Mouse (Mus musculus) MEL (cell line): Measurements from ENCODE around the gene Rufy3. TPM values are rescaled to one million over a fixed set of nuclear protein-coding genes. Genes with fewer than 3 reads are reported as not detected.
A peak's percentile ranks its signal among the peaks of the same experiment; 100 is the strongest.

Experiments used
- DNase-seq: peaks from one replicate; pipeline ENCODE4 v3.0.0; 2011; ENCODE audit warnings: low read depth, low spot score
- H3K27ac ChIP-seq: 2 replicates; pipeline ENCODE4 v1.5.1; 2012; ENCODE audit warnings: low read depth, mild to moderate bottlenecking, control low read depth, low read length, moderate library complexity; ENCODE audit not compliant: control insufficient read depth
- H3K27me3 ChIP-seq, 2 experiments: fragments of 150-350 bp in 1 of 2; sonication (generic) in 1 of 2; 2 replicates each; pipeline ENCODE4 v1.6.1; 2012; ENCODE audit warnings: low read length in 2 of 2, mild to moderate bottlenecking in 2 of 2, improper control_type of control experiment in 1 of 2, moderate library complexity in 1 of 2; ENCODE audit not compliant: insufficient read depth in 2 of 2, control insufficient read depth in 1 of 2
- H3K36me3 ChIP-seq, 2 experiments: 2 replicates each; pipeline ENCODE4 v1.6.1; 2012 to 2014; ENCODE audit warnings: low read length in 2 of 2, improper control_type of control experiment in 1 of 2, inconsistent platforms in 1 of 2, mild to moderate bottlenecking in 1 of 2; ENCODE audit not compliant: insufficient read depth in 2 of 2, control insufficient read depth in 1 of 2
- H3K4me1 ChIP-seq, 2 experiments: fragments of 150-350 bp in 1 of 2; sonication (generic) in 1 of 2; 2 replicates each; pipeline ENCODE4 v1.6.1; 2012; ENCODE audit warnings: low read length in 2 of 2, improper control_type of control experiment in 1 of 2, mild to moderate bottlenecking in 1 of 2; ENCODE audit not compliant: insufficient read depth in 2 of 2, control insufficient read depth in 1 of 2
- H3K4me3 ChIP-seq, 2 experiments: fragments of 150-350 bp in 1 of 2; sonication (generic) in 1 of 2; 2 replicates each; pipeline ENCODE4 v1.5.1; 2012; ENCODE audit warnings: low read depth in 2 of 2, low read length in 2 of 2, mild to moderate bottlenecking in 2 of 2, moderate library complexity in 2 of 2, control low read depth in 1 of 2, improper control_type of control experiment in 1 of 2; ENCODE audit not compliant: control insufficient read depth in 1 of 2, insufficient read depth in 1 of 2
- H3K79me2 ChIP-seq: 2 replicates; pipeline ENCODE4 v1.6.1; 2012; ENCODE audit warnings: mild to moderate bottlenecking, low read length, moderate library complexity; ENCODE audit not compliant: control insufficient read depth, poor library complexity, insufficient read depth
- H3K9ac ChIP-seq: 2 replicates; pipeline ENCODE4 v1.6.1; 2012; ENCODE audit warnings: low read depth, mild to moderate bottlenecking, control low read depth, low read length, moderate library complexity; ENCODE audit not compliant: control insufficient read depth, poor library complexity, severe bottlenecking
- H3K9me3 ChIP-seq: fragments of 150-350 bp; sonication (generic); replicated peaks from 2 replicates; pipeline ENCODE4 v1.6.1; 2012; ENCODE audit warnings: mild to moderate bottlenecking, low read length, improper control_type of control experiment, moderate library complexity; ENCODE audit not compliant: insufficient read depth
- BHLHE40 ChIP-seq: IDR thresholded peaks from 2 replicates; pipeline ENCODE4 v1.6.1; 2012; ENCODE audit warnings: low read depth, mild to moderate bottlenecking, inconsistent platforms, low read length, improper control_type of control experiment, borderline replicate concordance
- CHD1 ChIP-seq: IDR thresholded peaks from 2 replicates; pipeline ENCODE4 v1.6.1; 2012; ENCODE audit warnings: low read depth, mild to moderate bottlenecking, inconsistent platforms, low read length, improper control_type of control experiment
- CHD2 ChIP-seq: IDR thresholded peaks from 2 replicates; pipeline ENCODE4 v1.6.1; 2011; ENCODE audit warnings: low read length, improper control_type of control experiment
- CTCF ChIP-seq, 3 experiments: IDR thresholded peaks in 2 of 3; conservative IDR thresholded peaks in 1 of 3; 2 replicates each; pipeline ENCODE4 v1.5.1; 2011 to 2012; ENCODE audit warnings: low read length in 3 of 3, low read depth in 2 of 3, mild to moderate bottlenecking in 2 of 3, improper control_type of control experiment in 1 of 3, inconsistent platforms in 1 of 3, mixed read lengths in 1 of 3, moderate library complexity in 1 of 3; ENCODE audit not compliant: control insufficient read depth in 1 of 3, insufficient read depth in 1 of 3, poor library complexity in 1 of 3, severe bottlenecking in 1 of 3
- E2F4 ChIP-seq: IDR thresholded peaks from 2 replicates; pipeline ENCODE4 v1.6.1; 2011; ENCODE audit warnings: low read depth, low read length, improper control_type of control experiment, borderline replicate concordance
- ELF1 ChIP-seq: IDR thresholded peaks from 2 replicates; pipeline ENCODE4 v1.6.1; 2014; ENCODE audit warnings: low read depth, mild to moderate bottlenecking, inconsistent platforms, low read length, improper control_type of control experiment, moderate library complexity
- EP300 ChIP-seq, 2 experiments: IDR thresholded peaks; 2 replicates each; pipeline ENCODE4 v1.6.1; 2011; ENCODE audit warnings: improper control_type of control experiment in 2 of 2, low read length in 2 of 2, low read depth in 1 of 2, mild to moderate bottlenecking in 1 of 2
- ETS1 ChIP-seq: IDR thresholded peaks from 2 replicates; pipeline ENCODE4 v1.6.1; 2012; ENCODE audit warnings: low read depth, mild to moderate bottlenecking, inconsistent platforms, low read length, improper control_type of control experiment, moderate library complexity
- GATA1 ChIP-seq: IDR thresholded peaks from 2 replicates; pipeline ENCODE4 v1.6.1; 2011; ENCODE audit warnings: low read depth, low read length, improper control_type of control experiment
- HCFC1 ChIP-seq: IDR thresholded peaks from 2 replicates; pipeline ENCODE4 v1.6.1; 2012; ENCODE audit warnings: low read depth, mild to moderate bottlenecking, inconsistent platforms, low read length, improper control_type of control experiment, moderate library complexity
- JUND ChIP-seq: IDR thresholded peaks from 2 replicates; pipeline ENCODE4 v1.6.1; 2011; ENCODE audit warnings: low read depth, mild to moderate bottlenecking, improper control_type of control experiment, low read length
- KAT2A ChIP-seq: conservative IDR thresholded peaks from 2 replicates; pipeline ENCODE4 v1.6.1; 2012; ENCODE audit warnings: low read depth, low read length, improper control_type of control experiment, inconsistent platforms
- MAFK ChIP-seq: IDR thresholded peaks from 2 replicates; pipeline ENCODE4 v1.6.1; 2011; ENCODE audit warnings: low read depth, mild to moderate bottlenecking, low read length, improper control_type of control experiment, borderline replicate concordance
- MAZ ChIP-seq: IDR thresholded peaks from 2 replicates; pipeline ENCODE4 v1.6.1; 2012; ENCODE audit warnings: low read depth, mild to moderate bottlenecking, inconsistent platforms, low read length, improper control_type of control experiment
- MYB ChIP-seq: IDR thresholded peaks from 2 replicates; pipeline ENCODE4 v1.6.1; 2011; ENCODE audit warnings: mild to moderate bottlenecking, low read depth, low read length, improper control_type of control experiment
- MYC ChIP-seq: IDR thresholded peaks from 2 replicates; pipeline ENCODE4 v1.6.1; 2011; ENCODE audit warnings: low read depth, mild to moderate bottlenecking, low read length, improper control_type of control experiment, moderate library complexity
- NELFE ChIP-seq: IDR thresholded peaks from 2 replicates; pipeline ENCODE4 v1.6.1; 2011; ENCODE audit warnings: low read depth, low read length, improper control_type of control experiment
- NRF1 ChIP-seq: IDR thresholded peaks from 2 replicates; pipeline ENCODE4 v1.6.1; 2014; ENCODE audit warnings: low read depth, mild to moderate bottlenecking, inconsistent platforms, low read length, improper control_type of control experiment, moderate library complexity; ENCODE audit not compliant: poor library complexity, insufficient read depth, severe bottlenecking
- POLR2A ChIP-seq, 2 experiments: IDR thresholded peaks; 2 replicates each; pipeline ENCODE4 v1.6.1; 2011 to 2012; ENCODE audit warnings: low read length in 2 of 2, mild to moderate bottlenecking in 2 of 2, control low read depth in 1 of 2, improper control_type of control experiment in 1 of 2, low read depth in 1 of 2, moderate library complexity in 1 of 2; ENCODE audit not compliant: control insufficient read depth in 1 of 2, insufficient read depth in 1 of 2, poor library complexity in 1 of 2
- POLR2AphosphoS2 ChIP-seq: IDR thresholded peaks from 2 replicates; pipeline ENCODE4 v1.6.1; 2011; ENCODE audit warnings: low read length, improper control_type of control experiment
- RAD21 ChIP-seq: IDR thresholded peaks from 2 replicates; pipeline ENCODE4 v1.6.1; 2011; ENCODE audit warnings: mild to moderate bottlenecking, low read depth, low read length, improper control_type of control experiment
- RCOR1 ChIP-seq: IDR thresholded peaks from 2 replicates; pipeline ENCODE4 v1.6.1; 2012; ENCODE audit warnings: low read depth, mild to moderate bottlenecking, inconsistent platforms, low read length, improper control_type of control experiment
- SIN3A ChIP-seq: IDR thresholded peaks from 2 replicates; pipeline ENCODE4 v1.6.1; 2012; ENCODE audit warnings: low read length, improper control_type of control experiment, inconsistent platforms
- SMC3 ChIP-seq: IDR thresholded peaks from 2 replicates; pipeline ENCODE4 v1.6.1; 2011; ENCODE audit warnings: low read depth, low read length, improper control_type of control experiment
- TAL1 ChIP-seq: IDR thresholded peaks from 2 replicates; pipeline ENCODE4 v1.6.1; 2012; ENCODE audit warnings: mild to moderate bottlenecking, inconsistent platforms, low read length, moderate library complexity, mixed read lengths
- TBP ChIP-seq: IDR thresholded peaks from 2 replicates; pipeline ENCODE4 v1.8.0; 2011; ENCODE audit warnings: low read depth, low read length, improper control_type of control experiment
- UBTF ChIP-seq: IDR thresholded peaks from 2 replicates; pipeline ENCODE4 v1.6.1; 2012; ENCODE audit warnings: low read depth, mild to moderate bottlenecking, inconsistent platforms, low read length, improper control_type of control experiment, moderate library complexity, borderline replicate concordance; ENCODE audit not compliant: insufficient read depth
- USF1 ChIP-seq: IDR thresholded peaks from 2 replicates; pipeline ENCODE4 v1.6.1; 2014; ENCODE audit warnings: low read depth, mild to moderate bottlenecking, inconsistent platforms, low read length, improper control_type of control experiment, moderate library complexity
- USF2 ChIP-seq, 2 experiments: IDR thresholded peaks; 2 replicates each; pipeline ENCODE4 v1.6.1; 2011 to 2012; ENCODE audit warnings: improper control_type of control experiment in 2 of 2, low read length in 2 of 2, borderline replicate concordance in 1 of 2, inconsistent platforms in 1 of 2, low read depth in 1 of 2, mild to moderate bottlenecking in 1 of 2; ENCODE audit not compliant: insufficient read depth in 1 of 2
- ZC3H11A ChIP-seq: IDR thresholded peaks from 2 replicates; pipeline ENCODE4 v1.6.1; 2012; ENCODE audit warnings: low read depth, mild to moderate bottlenecking, inconsistent platforms, low read length, improper control_type of control experiment
- ZKSCAN1 ChIP-seq: IDR thresholded peaks from 2 replicates; pipeline ENCODE4 v1.6.1; 2012; ENCODE audit warnings: low read depth, mild to moderate bottlenecking, inconsistent platforms, low read length, improper control_type of control experiment, moderate library complexity
- ZMIZ1 ChIP-seq: IDR thresholded peaks from 2 replicates; pipeline ENCODE4 v1.6.1; 2012; ENCODE audit warnings: low read depth, mild to moderate bottlenecking, inconsistent platforms, low read length, improper control_type of control experiment, moderate library complexity
- ZNF384 ChIP-seq: IDR thresholded peaks from 2 replicates; pipeline ENCODE4 v1.6.1; 2012; ENCODE audit warnings: low read depth, mild to moderate bottlenecking, inconsistent platforms, low read length, improper control_type of control experiment
- polyA plus RNA-seq, 2 experiments: library from polyadenylated mRNA; stranded (reverse) in 1 of 2; unstranded in 1 of 2; fragments of >175 nt in 1 of 2; fragments of >200 nt in 1 of 2; gene quantifications; 2 replicates each; pipeline versions ENCODE4 v1.2.1 to v1.2.4; 2012; ENCODE audit warnings: low replicate concordance in 2 of 2, low read depth in 1 of 2; ENCODE audit not compliant: insufficient read length in 2 of 2, insufficient read depth in 1 of 2, missing spikeins in 1 of 2
- total RNA-seq: library from RNA; depleted of rRNA; stranded (reverse); fragments of 300-350 nt; gene quantifications from 2 replicates; pipeline ENCODE4 v1.2.3, GENCODE M21; 2012

The Rufy3 gene
- total and polyA plus RNA-seq, 3 experiments, result 3.2 to 5.7 TPM; not detected in 1

- H3K9me3 ChIP-seq, result no peaks in the 10 kb centered on the region
- no peaks in the 10 kb centered on the region for H3K4me1 ChIP-seq
- no peak for DNase-seq
- no peaks in the 10 kb centered on the region for H3K79me2 ChIP-seq
- no peak overlapping the region for H3K27ac ChIP-seq
- H3K9ac ChIP-seq, result no peak overlapping the region
- no peak overlapping the region for H3K4me3 ChIP-seq
- H3K27me3 ChIP-seq, result no peaks in the 10 kb centered on the region
- H3K36me3 ChIP-seq, result no peaks in the 10 kb centered on the region
- TF ChIP-seq POLR2A (IDR thresholded peaks at IDR 0.05; ENCODE audit: control insufficient read depth in 1 of 2, insufficient read depth in 1 of 2, low read depth in 1 of 2, low read length in 2 of 2, poor library complexity in 1 of 2) (no peak), USF1 (no peak), SIN3A (no peak)
Observed at GRCm38 (mm10) chr5:88616988-88617387, 52.1 kb downstream of the Rufy3 start.

GRCm38 (mm10) chr5:88627545-88627944 is 62.7 kb downstream of the Rufy3 start:
- Histone ChIP-seq H3K79me2 (no peaks in the 10 kb centered on the region), H3K9ac (no peak overlapping the region), H3K4me3 (no peak overlapping the region), H3K9me3 (no peaks in the 10 kb centered on the region), H3K36me3 (peaks cover 0 to 18% of the 10 kb centered on the region in 2 experiments; a peak in 2 of 4 replicates), H3K27ac (no peak overlapping the region), H3K4me1 (peaks cover 3 to 14% of the 10 kb centered on the region in 2 experiments), H3K27me3 (no peaks in the 10 kb centered on the region)
- peak; percentile 81 for DNase-seq
- TF ChIP-seq KAT2A (no peak), POLR2A (IDR thresholded peaks at IDR 0.05; ENCODE audit: control insufficient read depth in 1 of 2, insufficient read depth in 1 of 2, low read depth in 1 of 2, low read length in 2 of 2, poor library complexity in 1 of 2) (no peak), CHD1 (no peak), ZC3H11A (no peak), CTCF (IDR thresholded peaks at IDR 0.05 in 2 of 3, conservative IDR thresholded peaks at IDR 0.05 in 1 of 3; ENCODE audit: control insufficient read depth in 1 of 3, insufficient read depth in 1 of 3, low read depth in 2 of 3, low read length in 3 of 3, poor library complexity in 1 of 3, severe bottlenecking in 1 of 3) (no peak), MYC (no peak), E2F4 (no peak), POLR2AphosphoS2 (no peak), SMC3 (no peak), ZNF384 (no peak), BHLHE40 (no peak), JUND (no peak), CHD2 (no peak), ZMIZ1 (no peak), ELF1 (no peak), RCOR1 (peak; percentile 42; the same call in 1 of the 2 replicates), EP300 (IDR thresholded peaks at IDR 0.05; ENCODE audit: low read depth in 1 of 2, low read length in 2 of 2) (peak; percentile 66 to 69; a peak in 3 of 4 replicates), ZKSCAN1 (no peak), MAZ (no peak), MAFK (no peak), RAD21 (no peak), GATA1 (peak; percentile 85), UBTF (no peak), NRF1 (no peak), USF2 (IDR thresholded peaks at IDR 0.05; ENCODE audit: borderline replicate concordance in 1 of 2, insufficient read depth in 1 of 2, low read depth in 1 of 2, low read length in 2 of 2) (no peak), TBP (no peak), TAL1 (peak; percentile 85), MYB (no peak), ETS1 (peak; percentile 72), HCFC1 (no peak), NELFE (no peak)
